Mouse (Mus musculus) testis, adult 2 months (tissue): Measurements from ENCODE around the gene 4930467E23Rik.
"Not testable (repeated sequence)": the region's sequence is repeated elsewhere in the genome, so short reads cannot be mapped to it uniquely, and the experiment has no call there.

Source experiments
- CTCF ChIP-seq: fragments of 200-500 bp; IDR thresholded peaks from 2 replicates; pipeline ENCODE4 v1.5.1; 2012; ENCODE audit warnings: low read depth, mild to moderate bottlenecking, inconsistent platforms, low read length, moderate library complexity; ENCODE audit not compliant: control insufficient read depth, insufficient read depth, insufficient replicate concordance
- POLR2A ChIP-seq: fragments of 200-500 bp; IDR thresholded peaks from 2 replicates; pipeline ENCODE4 v1.6.1; 2012; ENCODE audit warnings: low read depth, mild to moderate bottlenecking, inconsistent platforms, low read length, moderate library complexity; ENCODE audit not compliant: control insufficient read depth

GRCm38 (mm10) chr8:19719513-19719912, 9.9 kb upstream of the 4930467E23Rik start:
- not testable (repeated sequence) for TF ChIP-seq POLR2A, CTCF
